Mouse (Mus musculus): ENCODE results near the gene C2. TPM values are rescaled to one million over a fixed set of nuclear protein-coding genes. Genes with fewer than 3 reads are reported as not detected.

Gene C2
- polyA plus RNA-seq, 1 experiment from 2014 or later, result 1.7 TPM

- no peak for ATAC-seq
- H3K27ac ChIP-seq (ENCODE audit: low read length), result no peak overlapping the region
- no peak overlapping the region for H3K4me2 ChIP-seq (ENCODE audit: low read length)
- no peak overlapping the region for H3K4me3 ChIP-seq (replicated peaks; ENCODE audit: low read length)
- no peak overlapping the region for H3K9ac ChIP-seq (replicated peaks; ENCODE audit: low read depth, low read length)
- no peaks in the 10 kb centered on the region for H3K27me3 ChIP-seq (replicated peaks; ENCODE audit: control insufficient read depth, insufficient read depth, low read length)
- no peaks in the 10 kb centered on the region for H3K9me3 ChIP-seq (ENCODE audit: control insufficient read depth, low read length)
- no peaks in the 10 kb centered on the region for H3K36me3 ChIP-seq (ENCODE audit: control insufficient read depth, insufficient read depth)
- 89% methylated on average over 12 of the region's 12 CpGs for WGBS
- H3K4me1 ChIP-seq (replicated peaks; ENCODE audit: control insufficient read depth, insufficient read depth, low read length), result peaks cover 7% of the 10 kb centered on the region
Observed at GRCm38 (mm10) chr17:34890074-34890743, 7.9 kb downstream of the C2 start.

- Histone ChIP-seq H3K4me1 (replicated peaks; ENCODE audit: control insufficient read depth, insufficient read depth, low read length) (no peaks in the 10 kb centered on the region), H3K4me3 (replicated peaks; ENCODE audit: low read length) (no peak overlapping the region), H3K9ac (replicated peaks; ENCODE audit: low read depth, low read length) (no peak overlapping the region), H3K4me2 (ENCODE audit: low read length) (no peak overlapping the region), H3K9me3 (ENCODE audit: control insufficient read depth, low read length) (no peaks in the 10 kb centered on the region), H3K27ac (ENCODE audit: low read length) (no peak overlapping the region), H3K36me3 (ENCODE audit: control insufficient read depth, insufficient read depth) (no peaks in the 10 kb centered on the region), H3K27me3 (replicated peaks; ENCODE audit: control insufficient read depth, insufficient read depth, low read length) (0 out of 2 replicates have a peak, but pooled peaks cover 3% of the 10 kb centered on the region)
- 85% methylated on average over 5 of the region's 5 CpGs for WGBS
- no peak for ATAC-seq
Observed at GRCm38 (mm10) chr17:34887942-34888341, 10.1 kb downstream of the C2 start.

DNA sequence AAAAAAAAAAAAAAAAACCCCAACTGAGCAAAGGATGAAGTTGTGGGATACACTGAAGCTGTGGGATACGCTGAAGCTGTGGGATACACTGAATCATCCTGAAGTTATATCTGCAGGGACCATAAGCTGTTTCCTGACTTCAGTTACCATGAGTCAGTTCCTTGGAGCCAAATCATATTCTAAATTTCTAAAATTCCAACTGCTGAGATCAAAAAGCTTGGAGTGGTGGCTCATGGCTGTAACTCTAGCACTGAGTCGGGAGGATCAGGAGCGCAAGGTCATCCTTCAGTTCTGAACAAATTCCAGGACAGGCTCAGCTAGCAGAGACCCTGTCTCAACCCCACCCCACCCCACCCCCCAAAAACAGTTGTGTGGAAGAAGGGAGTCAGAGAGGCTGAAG, 12.4 kb downstream of the C2 start:
- H3K27me3 ChIP-seq (replicated peaks; ENCODE audit: control insufficient read depth, insufficient read depth, low read length), result 0 out of 2 replicates have a peak, but pooled peaks cover 3% of the 10 kb centered on the region
- H3K4me1 ChIP-seq (replicated peaks; ENCODE audit: control insufficient read depth, insufficient read depth, low read length), result no peaks in the 10 kb centered on the region
- no peaks in the 10 kb centered on the region for H3K9me3 ChIP-seq (ENCODE audit: control insufficient read depth, low read length)
- no peak overlapping the region for H3K27ac ChIP-seq (ENCODE audit: low read length)
- no peak overlapping the region for H3K9ac ChIP-seq (replicated peaks; ENCODE audit: low read depth, low read length)
- no peak overlapping the region for H3K4me3 ChIP-seq (replicated peaks; ENCODE audit: low read length)
- ATAC-seq, result no peak
- no peaks in the 10 kb centered on the region for H3K36me3 ChIP-seq (ENCODE audit: control insufficient read depth, insufficient read depth)
- H3K4me2 ChIP-seq (ENCODE audit: low read length), result no peak overlapping the region
- 83% methylated on average over 3 of the region's 3 CpGs for WGBS

DNA sequence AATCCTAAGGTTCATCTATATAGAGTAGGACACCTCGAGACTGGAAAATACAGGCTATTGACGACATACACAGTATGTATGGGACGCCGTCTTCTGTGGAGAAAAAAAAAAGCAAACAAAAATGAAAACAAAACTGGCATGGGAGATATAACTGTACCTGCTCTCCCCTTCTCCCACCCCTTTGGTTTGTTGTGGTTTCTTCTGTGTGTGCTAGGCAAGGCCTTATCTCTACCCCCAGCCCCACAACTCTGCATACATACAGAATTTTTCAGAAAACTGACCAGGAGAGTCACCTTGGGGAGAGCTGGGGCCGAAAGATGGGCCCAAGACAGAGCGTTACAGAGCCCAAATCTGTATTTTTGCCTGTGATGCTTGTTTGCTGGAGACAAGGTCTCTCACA, 13.4 kb downstream of the C2 start:
- no peaks in the 10 kb centered on the region for H3K36me3 ChIP-seq (ENCODE audit: control insufficient read depth, insufficient read depth)
- 0 out of 2 replicates have a peak, but pooled peaks cover 3% of the 10 kb centered on the region for H3K27me3 ChIP-seq (replicated peaks; ENCODE audit: control insufficient read depth, insufficient read depth, low read length)
- WGBS, result 87% methylated on average over 6 of the region's 6 CpGs
- no peak overlapping the region for H3K4me3 ChIP-seq (replicated peaks; ENCODE audit: low read length)
- no peaks in the 10 kb centered on the region for H3K4me1 ChIP-seq (replicated peaks; ENCODE audit: control insufficient read depth, insufficient read depth, low read length)
- no peak overlapping the region for H3K9ac ChIP-seq (replicated peaks; ENCODE audit: low read depth, low read length)
- H3K4me2 ChIP-seq (ENCODE audit: low read length), result no peak overlapping the region
- ATAC-seq, result no peak
- H3K27ac ChIP-seq (ENCODE audit: low read length), result no peak overlapping the region
- no peaks in the 10 kb centered on the region for H3K9me3 ChIP-seq (ENCODE audit: control insufficient read depth, low read length)

- H3K4me3 ChIP-seq (replicated peaks; ENCODE audit: low read length), result no peak overlapping the region
- H3K36me3 ChIP-seq (ENCODE audit: control insufficient read depth, insufficient read depth), result no peaks in the 10 kb centered on the region
- 71% methylated on average over 3 of the region's 3 CpGs for WGBS
- 0 out of 2 replicates have a peak, but pooled peaks cover 3% of the 10 kb centered on the region for H3K27me3 ChIP-seq (replicated peaks; ENCODE audit: control insufficient read depth, insufficient read depth, low read length)
- no peak overlapping the region for H3K9ac ChIP-seq (replicated peaks; ENCODE audit: low read depth, low read length)
- H3K27ac ChIP-seq (ENCODE audit: low read length), result no peak overlapping the region
- no peaks in the 10 kb centered on the region for H3K9me3 ChIP-seq (ENCODE audit: control insufficient read depth, low read length)
- H3K4me1 ChIP-seq (replicated peaks; ENCODE audit: control insufficient read depth, insufficient read depth, low read length), result no peaks in the 10 kb centered on the region
- no peak for ATAC-seq
- no peak overlapping the region for H3K4me2 ChIP-seq (ENCODE audit: low read length)
Observed at GRCm38 (mm10) chr17:34883332-34883731, 14.7 kb downstream of the C2 start.

GRCm38 (mm10) chr17:34881683-34882310, 16.3 kb downstream of the C2 start, which contains the start of gene Gm20547:
Gene Gm20547 (minus strand): TSS chr17:34882042.
- no peak for ATAC-seq
- WGBS, result 7% methylated on average over 15 of the region's 15 CpGs
- Histone ChIP-seq H3K9ac (replicated peaks; ENCODE audit: low read depth, low read length) (no peak within 1 kb of the TSS), H3K27ac (ENCODE audit: low read length) (no peak within 1 kb of the TSS), H3K4me3 (replicated peaks; ENCODE audit: low read length) (no peak within 1 kb of the TSS), H3K36me3 (ENCODE audit: control insufficient read depth, insufficient read depth) (no peaks in the 10 kb centered on the region), H3K9me3 (ENCODE audit: control insufficient read depth, low read length) (no peaks in the 10 kb centered on the region), H3K4me1 (replicated peaks; ENCODE audit: control insufficient read depth, insufficient read depth, low read length) (no peaks in the 10 kb centered on the region), H3K27me3 (replicated peaks; ENCODE audit: control insufficient read depth, insufficient read depth, low read length) (0 out of 2 replicates have a peak, but pooled peaks cover 3% of the 10 kb centered on the region), H3K4me2 (ENCODE audit: low read length) (no peak within 1 kb of the TSS)

DNA sequence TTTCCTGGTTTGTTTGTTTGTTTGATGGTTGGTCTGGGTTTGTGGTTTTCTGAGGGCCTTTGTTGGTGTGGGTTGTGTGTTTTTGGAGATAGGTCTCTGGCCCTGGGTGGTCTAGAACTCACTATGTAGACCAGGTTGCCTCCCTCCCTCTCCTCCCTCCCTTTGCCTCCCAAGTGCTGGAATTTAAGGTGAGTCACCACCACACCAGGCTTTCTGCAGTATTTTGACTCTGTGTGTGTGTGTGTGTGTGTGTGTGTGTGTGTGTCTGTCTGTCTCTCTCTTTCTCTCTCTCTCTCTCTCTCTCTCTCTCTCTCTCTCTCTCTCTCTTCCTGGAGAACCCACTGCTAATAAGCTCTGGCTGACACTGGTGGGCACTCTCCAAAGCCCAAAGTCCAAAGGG, 16.9 kb downstream of the C2 start:
- no peak overlapping the region for H3K4me3 ChIP-seq (replicated peaks; ENCODE audit: low read length)
- H3K9me3 ChIP-seq (ENCODE audit: control insufficient read depth, low read length), result no peaks in the 10 kb centered on the region
- 0 out of 2 replicates have a peak, but pooled peaks cover 3% of the 10 kb centered on the region for H3K27me3 ChIP-seq (replicated peaks; ENCODE audit: control insufficient read depth, insufficient read depth, low read length)
- H3K36me3 ChIP-seq (ENCODE audit: control insufficient read depth, insufficient read depth), result no peaks in the 10 kb centered on the region
- H3K4me1 ChIP-seq (replicated peaks; ENCODE audit: control insufficient read depth, insufficient read depth, low read length), result no peaks in the 10 kb centered on the region
- no peak overlapping the region for H3K4me2 ChIP-seq (ENCODE audit: low read length)
- H3K9ac ChIP-seq (replicated peaks; ENCODE audit: low read depth, low read length), result no peak overlapping the region
- no peak for ATAC-seq
- H3K27ac ChIP-seq (ENCODE audit: low read length), result no peak overlapping the region

GRCm38 (mm10) chr17:34879336-34879879, 18.7 kb downstream of the C2 start, which contains the start of gene Zbtb12:
Gene Zbtb12 (plus strand): TSS chr17:34879483.
- 66% methylated on average over 11 of the region's 11 CpGs for WGBS
- Histone ChIP-seq H3K4me3 (replicated peaks; ENCODE audit: low read length) (no peak within 1 kb of the TSS), H3K9ac (replicated peaks; ENCODE audit: low read depth, low read length) (no peak within 1 kb of the TSS), H3K36me3 (ENCODE audit: control insufficient read depth, insufficient read depth) (no peaks in the 10 kb centered on the region), H3K27ac (ENCODE audit: low read length) (no peak within 1 kb of the TSS), H3K4me1 (replicated peaks; ENCODE audit: control insufficient read depth, insufficient read depth, low read length) (no peaks in the 10 kb centered on the region), H3K27me3 (replicated peaks; ENCODE audit: control insufficient read depth, insufficient read depth, low read length) (0 out of 2 replicates have a peak, but pooled peaks cover 2% of the 10 kb centered on the region), H3K4me2 (ENCODE audit: low read length) (no peak within 1 kb of the TSS), H3K9me3 (ENCODE audit: control insufficient read depth, low read length) (no peaks in the 10 kb centered on the region)
- ATAC-seq, result no peak

DNA sequence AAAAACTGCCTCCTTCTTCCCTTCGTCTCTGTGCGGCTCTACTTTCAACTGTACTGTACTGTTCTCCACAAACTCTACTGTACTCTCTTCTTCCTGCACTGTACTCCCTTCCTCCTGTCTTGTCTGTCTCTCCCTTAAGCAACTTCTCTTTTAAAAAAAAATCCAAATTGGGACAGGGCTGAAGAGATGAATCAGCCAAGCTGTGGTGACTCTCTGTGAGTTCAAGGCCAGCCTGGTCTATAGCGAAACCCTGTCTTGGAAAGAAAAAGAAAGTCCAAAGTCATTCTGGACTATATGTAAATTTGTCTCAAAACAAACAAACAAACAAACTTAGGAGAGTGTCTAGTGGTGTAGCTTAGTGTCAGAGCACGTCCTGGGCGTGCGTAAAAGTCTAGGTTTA, 23.7 kb downstream of the C2 start:
- Histone ChIP-seq H3K4me1 (replicated peaks; ENCODE audit: control insufficient read depth, insufficient read depth, low read length) (no peaks in the 10 kb centered on the region), H3K4me3 (replicated peaks; ENCODE audit: low read length) (no peak overlapping the region), H3K4me2 (ENCODE audit: low read length) (no peak overlapping the region), H3K9me3 (ENCODE audit: control insufficient read depth, low read length) (no peaks in the 10 kb centered on the region), H3K36me3 (ENCODE audit: control insufficient read depth, insufficient read depth) (no peaks in the 10 kb centered on the region), H3K27ac (ENCODE audit: low read length) (no peak overlapping the region), H3K27me3 (replicated peaks; ENCODE audit: control insufficient read depth, insufficient read depth, low read length) (no peaks in the 10 kb centered on the region), H3K9ac (replicated peaks; ENCODE audit: low read depth, low read length) (no peak overlapping the region)
- 90% methylated on average over 6 of the region's 6 CpGs for WGBS
- ATAC-seq, result no peak
